Mouse (Mus musculus): ENCODE results near the gene Arhgef18.

Gene Arhgef18

GRCm38 (mm10) chr8:3415661-3416060 lies 22.9 kb downstream of the Arhgef18 start:
- Histone ChIP-seq H3K27me3 (ENCODE audit: control insufficient read depth, insufficient read depth, low read length, poor library complexity, severe bottlenecking) (no peaks in the 10 kb centered on the region), H3K36me3 (ENCODE audit: control insufficient read depth, insufficient read depth, low read length, poor library complexity, severe bottlenecking) (peaks cover 13% of the 10 kb centered on the region)
- no peak for DNase-seq (ENCODE audit: low read depth, low spot score)

GRCm38 (mm10) chr8:3416846-3417245 lies 24.0 kb downstream of the Arhgef18 start:
- H3K36me3 ChIP-seq (ENCODE audit: control insufficient read depth, insufficient read depth, low read length, poor library complexity, severe bottlenecking), result peaks cover 10% of the 10 kb centered on the region
- DNase-seq (ENCODE audit: low read depth, low spot score), result no peak
- no peaks in the 10 kb centered on the region for H3K27me3 ChIP-seq (ENCODE audit: control insufficient read depth, insufficient read depth, low read length, poor library complexity, severe bottlenecking)

GRCm38 (mm10) chr8:3417455-3417854 lies 24.6 kb downstream of the Arhgef18 start:
- no peaks in the 10 kb centered on the region for H3K27me3 ChIP-seq (ENCODE audit: control insufficient read depth, insufficient read depth, low read length, poor library complexity, severe bottlenecking)
- peaks cover 9% of the 10 kb centered on the region for H3K36me3 ChIP-seq (ENCODE audit: control insufficient read depth, insufficient read depth, low read length, poor library complexity, severe bottlenecking)
- DNase-seq (ENCODE audit: low read depth, low spot score), result no peak

GRCm38 (mm10) chr8:3418101-3418500 lies 25.3 kb downstream of the Arhgef18 start:
- peaks cover 7% of the 10 kb centered on the region for H3K36me3 ChIP-seq (ENCODE audit: control insufficient read depth, insufficient read depth, low read length, poor library complexity, severe bottlenecking)
- no peaks in the 10 kb centered on the region for H3K27me3 ChIP-seq (ENCODE audit: control insufficient read depth, insufficient read depth, low read length, poor library complexity, severe bottlenecking)
- no peak for DNase-seq (ENCODE audit: low read depth, low spot score)

DNA sequence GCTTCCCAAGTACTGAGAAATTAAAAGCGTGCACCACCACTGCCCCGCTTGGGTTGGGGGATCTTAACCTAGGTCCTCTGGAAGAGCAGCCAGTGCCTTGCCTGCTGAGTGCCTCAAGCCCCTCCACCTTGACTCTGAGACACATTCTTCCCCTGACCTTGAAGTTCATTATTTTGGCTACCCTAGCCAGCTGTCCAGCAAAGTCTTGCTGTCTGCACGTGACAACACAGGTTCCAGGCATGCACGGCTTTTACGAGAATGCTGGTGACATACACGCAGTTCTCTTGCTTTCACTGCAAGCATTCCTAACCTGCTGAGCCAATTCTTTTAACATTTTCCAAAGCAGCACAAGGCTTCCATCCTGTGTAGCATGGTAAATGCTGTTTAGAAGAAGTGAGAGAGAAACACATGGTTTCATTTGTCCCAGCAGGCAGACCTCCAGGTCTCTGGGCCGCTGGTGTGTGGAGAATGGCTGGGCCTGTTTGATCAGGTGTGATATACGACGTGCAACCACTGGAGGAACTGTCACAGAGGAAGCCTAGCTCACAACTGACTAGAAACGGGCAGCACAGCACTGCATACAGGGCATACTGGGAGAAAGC lies 27.4 kb downstream of the Arhgef18 start:
- DNase-seq (ENCODE audit: low read depth, low spot score), result no peak
- H3K27me3 ChIP-seq (ENCODE audit: control insufficient read depth, insufficient read depth, low read length, poor library complexity, severe bottlenecking), result no peaks in the 10 kb centered on the region
- peaks cover 6% of the 10 kb centered on the region for H3K36me3 ChIP-seq (ENCODE audit: control insufficient read depth, insufficient read depth, low read length, poor library complexity, severe bottlenecking)

DNA sequence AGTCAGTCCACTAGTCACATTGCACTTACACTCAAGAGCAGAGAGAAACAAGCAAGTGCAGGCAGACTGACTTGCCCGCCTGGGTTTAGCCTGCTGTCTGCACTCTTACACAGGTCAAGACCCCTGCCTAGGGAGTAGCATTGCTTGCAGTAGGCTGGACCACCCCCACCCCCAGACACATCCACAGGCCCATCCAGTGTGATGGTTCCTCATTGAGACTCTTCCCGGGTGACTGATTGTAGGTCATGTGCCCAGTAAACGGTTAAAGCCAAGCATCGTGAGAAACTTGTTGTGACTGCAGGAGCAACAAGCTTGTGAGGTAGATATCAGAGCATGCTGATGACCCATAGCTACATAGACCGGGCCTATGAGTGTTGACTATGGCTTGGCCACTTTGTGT lies 28.7 kb downstream of the Arhgef18 start:
- no peak for DNase-seq (ENCODE audit: low read depth, low spot score)

DNA sequence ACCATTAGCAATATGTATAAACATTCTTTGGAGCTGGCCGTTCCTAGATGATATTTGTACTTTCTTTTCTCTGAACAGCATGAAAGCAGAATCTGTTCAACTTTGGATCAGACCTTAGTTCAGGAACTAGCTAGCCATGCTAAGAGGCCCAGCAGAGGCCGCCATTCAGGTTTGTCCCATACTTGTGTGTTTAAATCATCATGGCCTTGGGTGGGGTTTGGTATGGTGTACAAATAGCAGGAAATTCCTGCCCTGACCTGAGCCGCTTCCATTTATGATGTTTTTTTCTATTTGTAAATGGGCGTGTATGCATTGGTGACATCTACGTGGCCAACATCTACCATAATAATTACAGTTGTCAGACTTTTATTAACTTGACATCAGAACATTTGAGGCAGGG lies 32.4 kb downstream of the Arhgef18 start:
- DNase-seq (ENCODE audit: low read depth, low spot score), result no peak
- Histone ChIP-seq H3K36me3 (ENCODE audit: control insufficient read depth, insufficient read depth, low read length, poor library complexity, severe bottlenecking) (peaks cover 25% of the 10 kb centered on the region), H3K27me3 (ENCODE audit: control insufficient read depth, insufficient read depth, low read length, poor library complexity, severe bottlenecking) (no peaks in the 10 kb centered on the region)

More for the DNA sequence above, 28.7 kb downstream of the Arhgef18 start:
- Histone ChIP-seq H3K36me3 (ENCODE audit: control insufficient read depth, insufficient read depth, low read length, poor library complexity, severe bottlenecking) (peaks cover 15% of the 10 kb centered on the region), H3K27me3 (ENCODE audit: control insufficient read depth, insufficient read depth, low read length, poor library complexity, severe bottlenecking) (no peaks in the 10 kb centered on the region)

- Histone ChIP-seq H3K36me3 (ENCODE audit: control insufficient read depth, insufficient read depth, low read length, poor library complexity, severe bottlenecking) (peaks cover 28% of the 10 kb centered on the region), H3K27me3 (ENCODE audit: control insufficient read depth, insufficient read depth, low read length, poor library complexity, severe bottlenecking) (no peaks in the 10 kb centered on the region)
- no peak for DNase-seq (ENCODE audit: low read depth, low spot score)
Measured at GRCm38 (mm10) chr8:3426211-3426610, 33.4 kb downstream of the Arhgef18 start.

DNA sequence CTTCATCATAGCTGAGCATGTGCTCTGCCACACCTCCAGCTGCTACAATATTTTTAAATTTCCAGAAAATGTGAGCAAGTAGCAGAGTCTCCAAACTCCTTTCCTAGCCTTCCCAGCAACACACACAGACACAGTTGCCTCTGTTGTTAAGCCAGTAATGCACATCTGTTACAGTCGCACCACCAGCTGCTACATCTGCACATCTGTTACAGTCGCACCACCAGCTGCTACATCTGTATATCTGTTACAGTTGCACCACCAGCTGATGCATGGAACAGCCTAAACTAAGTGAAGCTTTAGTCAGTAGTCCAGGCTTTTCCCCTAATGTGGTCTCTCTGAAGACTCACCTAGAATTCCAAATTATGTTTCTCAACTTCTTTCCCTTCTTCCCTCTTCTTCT lies 35.6 kb downstream of the Arhgef18 start:
- no peak for DNase-seq (ENCODE audit: low read depth, low spot score)
- H3K27me3 ChIP-seq (ENCODE audit: control insufficient read depth, insufficient read depth, low read length, poor library complexity, severe bottlenecking), result no peaks in the 10 kb centered on the region

GRCm38 (mm10) chr8:3429966-3430365 lies 37.2 kb downstream of the Arhgef18 start:
- H3K36me3 ChIP-seq (ENCODE audit: control insufficient read depth, insufficient read depth, low read length, poor library complexity, severe bottlenecking), result peaks cover 32% of the 10 kb centered on the region
- DNase-seq (ENCODE audit: low read depth, low spot score), result no peak

More for the DNA sequence above, 35.6 kb downstream of the Arhgef18 start:
- peaks cover 30% of the 10 kb centered on the region for H3K36me3 ChIP-seq (ENCODE audit: control insufficient read depth, insufficient read depth, low read length, poor library complexity, severe bottlenecking)

DNA sequence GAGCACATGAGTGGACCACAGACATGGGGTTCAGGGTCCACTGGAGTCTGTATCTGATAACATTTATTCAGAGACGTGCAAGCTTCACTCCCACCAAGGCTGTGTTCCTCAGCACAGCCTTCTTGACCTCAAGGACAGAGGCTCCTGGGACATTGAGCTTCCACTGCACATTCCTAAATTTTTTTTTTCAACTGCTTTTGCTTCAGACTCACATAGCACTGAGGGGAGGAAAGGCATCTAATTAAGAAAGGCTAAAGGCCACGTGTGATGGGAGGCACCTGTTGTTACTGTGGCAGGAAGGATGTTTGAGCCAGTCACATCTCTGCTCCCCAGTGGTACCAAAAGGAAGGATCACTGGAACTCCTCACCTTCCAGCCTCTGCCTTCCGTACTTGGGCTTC lies 38.3 kb downstream of the Arhgef18 start:
- H3K36me3 ChIP-seq (ENCODE audit: control insufficient read depth, insufficient read depth, low read length, poor library complexity, severe bottlenecking), result peaks cover 31% of the 10 kb centered on the region
- DNase-seq (ENCODE audit: low read depth, low spot score), result no peak
- H3K27me3 ChIP-seq (ENCODE audit: control insufficient read depth, insufficient read depth, low read length, poor library complexity, severe bottlenecking), result no peaks in the 10 kb centered on the region

More at GRCm38 (mm10) chr8:3429966-3430365, 37.2 kb downstream of the Arhgef18 start:
- H3K27me3 ChIP-seq (ENCODE audit: control insufficient read depth, insufficient read depth, low read length, poor library complexity, severe bottlenecking), result no peaks in the 10 kb centered on the region

DNA sequence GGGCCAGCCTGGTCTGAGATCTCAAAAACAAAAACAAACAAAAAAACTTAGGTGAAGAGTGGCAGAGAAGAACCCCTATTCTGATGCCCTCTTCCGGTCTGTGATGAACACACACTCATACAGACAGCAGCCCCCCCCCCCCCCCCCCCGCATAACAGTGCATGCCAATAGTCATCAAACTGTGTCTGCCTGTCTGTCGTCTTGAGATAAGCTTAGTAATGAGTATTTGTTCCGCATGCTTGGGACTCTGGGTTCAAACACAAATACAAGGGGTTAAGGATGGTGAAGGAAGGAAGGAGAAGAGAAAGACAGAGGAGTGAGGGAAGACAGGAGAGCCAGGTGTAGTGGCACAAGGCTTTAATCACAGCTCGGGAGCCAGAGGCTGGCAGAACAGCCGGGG lies 43.7 kb downstream of the Arhgef18 start:
- Histone ChIP-seq H3K36me3 (ENCODE audit: control insufficient read depth, insufficient read depth, low read length, poor library complexity, severe bottlenecking) (peaks cover 58% of the 10 kb centered on the region), H3K27me3 (ENCODE audit: control insufficient read depth, insufficient read depth, low read length, poor library complexity, severe bottlenecking) (no peaks in the 10 kb centered on the region)
- DNase-seq (ENCODE audit: low read depth, low spot score), result no peak

- Histone ChIP-seq H3K36me3 (ENCODE audit: control insufficient read depth, insufficient read depth, low read length, poor library complexity, severe bottlenecking) (peaks cover 57% of the 10 kb centered on the region), H3K27me3 (ENCODE audit: control insufficient read depth, insufficient read depth, low read length, poor library complexity, severe bottlenecking) (no peaks in the 10 kb centered on the region)
- peak; percentile 37 for DNase-seq (ENCODE audit: low read depth, low spot score)
Measured at GRCm38 (mm10) chr8:3439510-3439909, 46.7 kb downstream of the Arhgef18 start.

GRCm38 (mm10) chr8:3449226-3449625 lies 56.4 kb downstream of the Arhgef18 start:
- DNase-seq (ENCODE audit: low read depth, low spot score), result no peak
- Histone ChIP-seq H3K27me3 (ENCODE audit: control insufficient read depth, insufficient read depth, low read length, poor library complexity, severe bottlenecking) (no peaks in the 10 kb centered on the region), H3K36me3 (ENCODE audit: control insufficient read depth, insufficient read depth, low read length, poor library complexity, severe bottlenecking) (peaks cover 38% of the 10 kb centered on the region)

GRCm38 (mm10) chr8:3450670-3451069 lies 57.9 kb downstream of the Arhgef18 start:
- DNase-seq (ENCODE audit: low read depth, low spot score), result peak; percentile 69
- Histone ChIP-seq H3K36me3 (ENCODE audit: control insufficient read depth, insufficient read depth, low read length, poor library complexity, severe bottlenecking) (peaks cover 44% of the 10 kb centered on the region), H3K27me3 (ENCODE audit: control insufficient read depth, insufficient read depth, low read length, poor library complexity, severe bottlenecking) (no peaks in the 10 kb centered on the region)

DNA sequence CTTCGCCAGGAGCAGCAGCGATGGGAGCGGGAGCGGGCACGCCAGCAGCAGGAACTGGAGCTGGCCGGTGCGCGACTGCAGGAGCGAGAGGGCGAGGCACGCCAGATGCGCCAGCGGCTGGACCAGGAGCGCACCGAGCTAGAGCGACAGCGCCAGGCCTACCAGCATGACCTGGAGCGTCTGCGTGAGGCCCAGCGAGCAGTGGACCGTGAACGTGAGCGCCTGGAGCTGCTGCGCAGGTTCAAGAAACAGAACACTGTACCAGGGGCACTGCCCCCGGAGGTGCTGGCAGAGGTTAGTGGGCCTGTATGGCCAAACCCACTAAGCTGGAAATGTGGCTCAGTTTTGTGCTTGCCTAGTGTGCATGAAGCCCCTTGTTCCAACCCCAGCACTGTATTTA lies 59.2 kb downstream of the Arhgef18 start:
- H3K27me3 ChIP-seq (ENCODE audit: control insufficient read depth, insufficient read depth, low read length, poor library complexity, severe bottlenecking), result no peaks in the 10 kb centered on the region
- H3K36me3 ChIP-seq (ENCODE audit: control insufficient read depth, insufficient read depth, low read length, poor library complexity, severe bottlenecking), result peaks cover 43% of the 10 kb centered on the region
- no peak for DNase-seq (ENCODE audit: low read depth, low spot score)

All from splenic B cell, adult 2 months (primary cell).